Comparison of ENCODE assay signal across 23 mouse cellular contexts in genomic region chr6:99621167-99621566, GRCm38 (mm10).
"Had no signal": no experiment of that assay in that cellular context is flagged by ENCODE, and none has a peak within 500 bp of the region (broad histone marks: within the 10 kb centered on the region; RNA-seq: fewer than 3 reads in every experiment).

No protein-coding gene starts in this region.

- H3K27me3 ChIP-seq: heart, embryonic 13.5 days; heart, embryonic 15.5 days; limb, embryonic 13.5 days; limb, embryonic 15.5 days; liver, embryonic 12.5 days had no signal

- H3K9me3 ChIP-seq: heart, embryonic 13.5 days; heart, embryonic 15.5 days; hindbrain, embryonic 13.5 days; hindbrain, embryonic 15.5 days; limb, embryonic 13.5 days; limb, embryonic 15.5 days; liver, embryonic 12.5 days had no signal

- H3K4me1 ChIP-seq: hindbrain, embryonic 15.5 days; liver, embryonic 12.5 days had no signal

- DNase-seq: gastrocnemius, adult 2 months; gastrocnemius, postnatal 14 days; gastrocnemius, postnatal 36 days; heart, adult 2 months; heart, postnatal 14 days; heart, postnatal 36 days; kidney, adult 11 months; kidney, adult 8-10 months; kidney, postnatal 25 days; layer of hippocampus, adult 9-11 months; layer of hippocampus, postnatal 36 days; left cerebral cortex, postnatal 4 days had no signal

- H3K4me3 ChIP-seq: gastrocnemius, adult 2 months; heart, adult 2 months; heart, embryonic 13.5 days; heart, embryonic 15.5 days; hindbrain, embryonic 13.5 days; hindbrain, embryonic 15.5 days; limb, embryonic 13.5 days; limb, embryonic 15.5 days; liver, embryonic 12.5 days had no signal

- H3K27ac ChIP-seq: gastrocnemius, adult 2 months; heart, adult 2 months; heart, embryonic 13.5 days; heart, embryonic 15.5 days; hindbrain, embryonic 13.5 days; hindbrain, embryonic 15.5 days; hindbrain, postnatal 0 days; limb, embryonic 15.5 days; liver, embryonic 12.5 days; liver, embryonic 14.5 days had no signal

- H3K36me3 ChIP-seq: heart, embryonic 13.5 days; heart, embryonic 15.5 days; hindbrain, embryonic 13.5 days; hindbrain, embryonic 15.5 days; limb, embryonic 13.5 days; limb, embryonic 15.5 days; liver, embryonic 12.5 days had no signal

- H3K4me2 ChIP-seq: heart, embryonic 11.5 days; heart, embryonic 13.5 days; heart, embryonic 15.5 days; hindbrain, embryonic 13.5 days; hindbrain, embryonic 15.5 days; limb, embryonic 15.5 days; liver, embryonic 12.5 days had no signal

- ATAC-seq: hindbrain, postnatal 0 days; intestine, embryonic 16.5 days; liver, embryonic 12.5 days had no signal

- H3K9ac ChIP-seq: heart, embryonic 13.5 days; heart, embryonic 15.5 days; hindbrain, embryonic 13.5 days; hindbrain, embryonic 15.5 days; limb, embryonic 13.5 days; limb, embryonic 15.5 days; liver, embryonic 12.5 days; liver, embryonic 14.5 days had no signal
